Mouse (Mus musculus) stomach, embryonic 16.5 days (tissue): ENCODE measurements at regions not wholly inside any gene's neighbourhood (a gene's known extent, or its start where the extent isn't known, plus 50 kb on each side); places are given as distances from the start of the nearest gene placed in this dataset.
A peak's percentile ranks its signal among the peaks of the same experiment; 100 is the strongest.

Experiments used
- ATAC-seq: fragments of 200-750 bp; cut with Nextera tagmentation; 2 replicates; pipeline ENCODE4 v1.8.0; 2017; ENCODE audit warnings: moderate number of reproducible peaks, moderate TSS enrichment; ENCODE audit not compliant: insufficient read depth, low FRiP score
- H3K27ac ChIP-seq: fragments of 300-500 bp; sonication (generic); 2 replicates; pipeline ENCODE4 v1.5.1; 2014; ENCODE audit warnings: low read length
- H3K27me3 ChIP-seq: fragments of 300-500 bp; sonication (generic); 2 replicates; pipeline ENCODE4 v1.6.1; 2014; ENCODE audit warnings: low read length, control low read depth, mixed read lengths; ENCODE audit not compliant: control insufficient read depth, insufficient read depth
- H3K36me3 ChIP-seq: fragments of 300-500 bp; sonication (generic); 2 replicates; pipeline ENCODE4 v1.6.1; 2014; ENCODE audit warnings: low read length; ENCODE audit not compliant: control insufficient read depth, insufficient read depth
- H3K4me1 ChIP-seq: fragments of 300-500 bp; sonication (generic); 2 replicates; pipeline ENCODE4 v1.6.1; 2014; ENCODE audit warnings: low read length, control low read depth, mixed read lengths; ENCODE audit not compliant: control insufficient read depth, insufficient read depth
- H3K4me2 ChIP-seq: fragments of 300-500 bp; sonication (generic); 2 replicates; pipeline ENCODE4 v1.6.1; 2014; ENCODE audit warnings: low read depth, low read length, mixed read lengths
- H3K4me3 ChIP-seq: fragments of 300-500 bp; sonication (generic); replicated peaks from 2 replicates; pipeline ENCODE4 v1.5.1; 2014; ENCODE audit warnings: mild to moderate bottlenecking, low read length
- H3K9ac ChIP-seq: fragments of 300-500 bp; sonication (generic); 2 replicates; pipeline ENCODE4 v1.6.1; 2014; ENCODE audit warnings: low read length
- H3K9me3 ChIP-seq: fragments of 300-500 bp; sonication (generic); replicated peaks from 2 replicates; pipeline ENCODE4 v1.6.1; 2016; ENCODE audit warnings: low read length, control low read depth; ENCODE audit not compliant: control insufficient read depth
- WGBS: fragments of 180-500 bp; shearing (Covaris S2); extraction: QIAGEN DNeasy Blood & Tissue Kit; methylation state at CpG from one replicate; pipeline ENCODE4 v1.1.7; 2014; 5-methylcytosine and 5-hydroxymethylcytosine counted together

GRCm38 (mm10) chr10:126070984-126071713 lies 105.2 kb downstream of the Lrig3 start:
- peak; percentile 60; the same call in 1 of the 2 replicates for ATAC-seq

GRCm38 (mm10) chr10:126071714-126072057 lies 105.7 kb downstream of the Lrig3 start:
- Histone ChIP-seq H3K9me3 (no peaks in the 10 kb centered on the region), H3K36me3 (no peaks in the 10 kb centered on the region), H3K27me3 (no peaks in the 10 kb centered on the region), H3K4me3 (no peak overlapping the region), H3K9ac (no peak overlapping the region), H3K27ac (no peak overlapping the region), H3K4me2 (no peak overlapping the region), H3K4me1 (peaks cover 11% of the 10 kb centered on the region; the same call in 1 of the 2 replicates)
- no peak for ATAC-seq
- WGBS = 24% methylated on average over 3 of the region's 3 CpGs

More at GRCm38 (mm10) chr10:126070984-126071713, 105.2 kb downstream of the Lrig3 start:
- Histone ChIP-seq H3K9me3 (0 out of 2 replicates have a peak, but pooled peaks cover 4% of the 10 kb centered on the region), H3K4me3 (no peak overlapping the region), H3K4me2 (no peak overlapping the region), H3K27me3 (no peaks in the 10 kb centered on the region), H3K36me3 (no peaks in the 10 kb centered on the region), H3K4me1 (peaks cover 11% of the 10 kb centered on the region; the same call in 1 of the 2 replicates), H3K9ac (no peak overlapping the region), H3K27ac (no peak overlapping the region)
- WGBS = 24% methylated on average over 8 of the region's 8 CpGs

- H3K27me3 ChIP-seq = no peaks in the 10 kb centered on the region
- no peak overlapping the region for H3K9ac ChIP-seq
- no peaks in the 10 kb centered on the region for H3K9me3 ChIP-seq
- H3K36me3 ChIP-seq = no peaks in the 10 kb centered on the region
- WGBS = 96% methylated on average over 1 of the region's 1 CpGs
- H3K4me3 ChIP-seq = no peak overlapping the region
- peaks cover 3% of the 10 kb centered on the region; the same call in 1 of the 2 replicates for H3K4me1 ChIP-seq
- H3K27ac ChIP-seq = no peak overlapping the region
- no peak for ATAC-seq
- H3K4me2 ChIP-seq = no peak overlapping the region
Observed at GRCm38 (mm10) chr10:126077313-126077966, 111.5 kb downstream of the Lrig3 start.

DNA sequence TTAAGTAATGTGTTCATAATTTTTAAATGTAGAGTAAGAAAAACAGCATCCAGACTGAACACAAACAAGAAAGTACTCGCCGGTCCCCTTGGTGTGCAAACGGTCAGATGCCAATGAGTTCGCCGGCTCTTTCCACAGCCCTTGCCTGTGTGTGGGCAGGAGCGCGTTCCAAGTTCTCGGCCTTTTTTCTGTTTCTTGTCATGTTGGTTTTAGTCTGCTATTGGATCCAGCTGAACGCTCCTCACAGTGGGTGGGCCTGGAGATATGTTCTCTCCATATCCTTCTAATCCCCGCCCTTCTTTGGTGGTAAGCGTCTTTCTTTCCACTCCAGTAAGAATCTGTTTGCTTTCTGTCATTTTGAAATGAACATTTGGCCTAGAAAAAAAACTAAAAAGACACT lies 116.6 kb downstream of the Lrig3 start:
- Histone ChIP-seq H3K4me2 (peak overlapping the region; percentile 37), H3K4me1 (peaks cover 3% of the 10 kb centered on the region; the same call in 1 of the 2 replicates), H3K9ac (no peak overlapping the region), H3K9me3 (no peaks in the 10 kb centered on the region), H3K27ac (peak overlapping the region; percentile 64), H3K27me3 (no peaks in the 10 kb centered on the region), H3K4me3 (no peak overlapping the region), H3K36me3 (no peaks in the 10 kb centered on the region)
- ATAC-seq = peak; percentile 83; the same call in 1 of the 2 replicates
- 35% methylated on average over 11 of the region's 11 CpGs for WGBS

DNA sequence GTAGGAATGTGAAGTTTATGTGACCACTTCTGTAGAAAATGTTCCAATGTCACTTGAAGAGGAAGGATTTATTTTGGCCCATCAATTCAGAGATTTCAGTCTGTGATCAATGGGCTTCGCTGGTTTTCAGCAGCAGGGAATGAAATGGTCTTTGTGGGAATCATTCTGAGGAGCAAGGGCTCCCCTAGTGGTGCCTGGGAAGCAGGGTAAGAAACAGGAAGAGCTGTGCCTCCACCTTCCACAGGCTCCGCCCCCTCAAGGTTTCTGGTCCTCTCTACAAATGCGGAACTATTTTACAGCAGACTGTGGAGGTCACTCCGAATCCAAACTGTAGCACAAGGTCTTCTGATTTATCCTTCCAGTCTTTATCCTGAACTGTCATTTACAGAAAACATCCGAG lies 120.7 kb downstream of the Lrig3 start:
- WGBS = 88% methylated on average over 5 of the region's 5 CpGs

DNA sequence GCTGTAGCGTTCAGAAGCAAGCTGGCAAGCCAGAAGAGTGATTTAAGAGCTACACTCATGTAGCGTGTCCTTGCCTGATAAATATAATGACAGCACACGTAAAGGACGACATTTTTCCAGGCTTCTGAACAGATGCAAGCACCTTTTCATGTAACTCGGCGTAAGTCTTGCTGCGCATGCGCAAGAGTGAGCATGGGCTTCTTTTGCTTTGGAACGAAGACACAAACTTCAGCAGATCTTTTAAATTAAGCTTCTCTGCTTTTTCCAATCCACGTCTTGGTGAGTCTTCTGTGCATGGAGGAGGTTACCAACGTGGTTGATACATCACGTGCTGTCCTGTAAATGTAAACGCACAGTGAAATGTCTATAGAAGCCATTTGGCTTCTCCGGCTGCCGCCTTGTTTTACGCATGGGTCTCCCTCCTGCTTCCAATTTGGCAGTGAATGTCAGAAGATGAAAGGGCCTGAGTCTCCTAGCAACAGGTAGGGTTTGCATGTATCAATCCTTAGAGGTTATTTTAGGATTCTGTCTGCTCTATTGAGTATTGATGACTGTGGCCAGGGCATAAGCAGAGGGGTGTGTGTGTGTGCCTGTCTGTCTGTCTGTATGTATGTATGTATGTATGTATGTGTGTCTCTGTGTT lies 128.4 kb downstream of the Lrig3 start:
- ATAC-seq = no peak
- WGBS = 63% methylated on average over 16 of the region's 16 CpGs
- Histone ChIP-seq H3K4me3 (no peak overlapping the region), H3K4me1 (no peaks in the 10 kb centered on the region), H3K36me3 (no peaks in the 10 kb centered on the region), H3K27me3 (no peaks in the 10 kb centered on the region), H3K27ac (no peak overlapping the region), H3K9ac (no peak overlapping the region), H3K9me3 (no peaks in the 10 kb centered on the region), H3K4me2 (no peak overlapping the region)

More for the DNA sequence above, 120.7 kb downstream of the Lrig3 start:
- Histone ChIP-seq H3K4me2 (no peak overlapping the region), H3K27me3 (no peaks in the 10 kb centered on the region), H3K4me3 (no peak overlapping the region), H3K4me1 (peaks cover 3% of the 10 kb centered on the region; the same call in 1 of the 2 replicates), H3K36me3 (no peaks in the 10 kb centered on the region), H3K27ac (no peak overlapping the region), H3K9ac (no peak overlapping the region), H3K9me3 (no peaks in the 10 kb centered on the region)
- no peak for ATAC-seq

- no peak overlapping the region for H3K4me2 ChIP-seq
- H3K4me3 ChIP-seq = no peak overlapping the region
- no peak overlapping the region for H3K9ac ChIP-seq
- H3K36me3 ChIP-seq = no peaks in the 10 kb centered on the region
- no peaks in the 10 kb centered on the region for H3K4me1 ChIP-seq
- no peaks in the 10 kb centered on the region for H3K27me3 ChIP-seq
- H3K27ac ChIP-seq = no peak overlapping the region
- ATAC-seq = no peak
- H3K9me3 ChIP-seq = no peaks in the 10 kb centered on the region
- 86% methylated on average over 10 of the region's 10 CpGs for WGBS
Observed at GRCm38 (mm10) chr10:126097896-126098295, 131.9 kb downstream of the Lrig3 start.

GRCm38 (mm10) chr10:126102876-126103275 lies 136.9 kb downstream of the Lrig3 start:
- H3K4me2 ChIP-seq = no peak overlapping the region
- H3K4me3 ChIP-seq = no peak overlapping the region
- H3K4me1 ChIP-seq = no peaks in the 10 kb centered on the region
- 85% methylated on average over 15 of the region's 15 CpGs for WGBS
- H3K27me3 ChIP-seq = no peaks in the 10 kb centered on the region
- no peaks in the 10 kb centered on the region for H3K9me3 ChIP-seq
- no peak overlapping the region for H3K27ac ChIP-seq
- no peaks in the 10 kb centered on the region for H3K36me3 ChIP-seq
- ATAC-seq = no peak
- no peak overlapping the region for H3K9ac ChIP-seq

DNA sequence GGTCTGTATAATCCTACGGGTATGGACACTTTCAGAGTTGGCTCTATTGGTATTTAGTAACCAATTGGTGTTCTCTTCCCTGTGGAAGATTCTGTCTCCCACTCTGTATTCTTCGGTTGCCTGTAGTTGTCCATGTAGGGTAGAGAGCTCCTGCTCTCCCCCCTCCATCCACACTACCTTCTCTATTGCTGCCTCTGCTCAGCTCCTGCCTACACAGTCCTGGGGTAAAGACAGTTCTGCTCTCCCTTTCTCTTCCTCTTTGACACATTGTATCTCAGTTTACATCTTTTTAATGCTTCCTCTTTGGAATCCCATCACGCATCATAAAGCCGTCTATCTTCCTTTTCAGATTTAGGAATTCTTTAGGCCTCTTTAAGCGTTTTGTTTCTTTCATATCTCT lies 147.1 kb downstream of the Lrig3 start:
- WGBS = 86% methylated on average over 5 of the region's 5 CpGs
- Histone ChIP-seq H3K4me3 (no peak overlapping the region), H3K36me3 (no peaks in the 10 kb centered on the region), H3K9ac (no peak overlapping the region), H3K4me1 (no peaks in the 10 kb centered on the region), H3K27me3 (no peaks in the 10 kb centered on the region), H3K4me2 (no peak overlapping the region), H3K27ac (no peak overlapping the region), H3K9me3 (no peaks in the 10 kb centered on the region)
- ATAC-seq = no peak
